Mouse (Mus musculus) kidney, postnatal 36 days (tissue): ENCODE data around the gene Chst2.

Experiments
- DNase-seq, 2 experiments: peaks; one replicate each; pipeline ENCODE4 v3.0.0; 2021 to 2022; ENCODE audit warnings: mixed read lengths in 2 of 2

The Chst2 gene

DNA sequence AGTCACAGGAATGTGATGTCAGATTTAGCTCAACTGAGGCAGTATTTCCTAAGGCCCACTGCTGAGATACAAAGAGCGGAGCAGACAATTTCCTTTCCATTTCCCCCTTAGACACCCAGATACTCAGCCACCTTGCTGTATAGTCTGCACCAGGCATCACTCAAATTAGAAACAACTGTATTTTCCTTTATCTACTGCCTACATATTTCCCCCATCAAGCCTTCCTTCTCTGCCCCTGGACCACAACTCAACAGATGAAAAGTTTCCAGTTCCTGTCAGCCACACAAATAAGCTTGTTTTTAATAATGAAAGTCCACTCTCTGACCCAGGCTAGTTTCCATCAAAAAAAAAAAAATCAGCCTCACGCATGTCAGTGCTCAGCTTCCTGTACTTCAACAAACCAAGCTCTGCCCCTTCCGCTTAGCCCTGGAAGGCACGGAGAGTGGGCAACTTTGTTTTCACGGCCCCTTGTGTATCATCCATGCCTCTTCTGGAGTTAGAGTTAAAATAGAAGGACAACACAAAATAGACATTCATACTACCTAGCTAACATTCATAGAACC, 52.6 kb downstream of the Chst2 start:
- DNase-seq = no peak

DNA sequence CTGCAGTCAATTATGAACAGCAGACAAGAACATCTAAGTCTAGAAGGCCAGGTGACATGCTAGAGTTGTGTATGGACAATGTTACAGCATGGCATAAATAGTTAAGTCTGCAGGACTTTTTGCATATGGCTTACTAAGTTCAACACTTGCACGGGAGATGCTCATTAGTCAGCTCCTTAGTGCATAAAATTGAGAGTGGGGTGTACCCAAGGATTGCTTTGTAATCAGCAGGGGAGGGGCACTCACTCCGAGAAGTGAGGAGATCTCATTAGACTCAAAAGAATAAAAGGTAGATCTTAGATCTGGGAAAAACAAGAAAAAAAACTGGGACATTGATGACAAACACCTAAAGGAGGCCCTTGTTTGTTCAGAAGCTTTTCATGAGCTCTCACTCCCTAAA, 54.6 kb downstream of the Chst2 start:
- DNase-seq = no peak

DNA sequence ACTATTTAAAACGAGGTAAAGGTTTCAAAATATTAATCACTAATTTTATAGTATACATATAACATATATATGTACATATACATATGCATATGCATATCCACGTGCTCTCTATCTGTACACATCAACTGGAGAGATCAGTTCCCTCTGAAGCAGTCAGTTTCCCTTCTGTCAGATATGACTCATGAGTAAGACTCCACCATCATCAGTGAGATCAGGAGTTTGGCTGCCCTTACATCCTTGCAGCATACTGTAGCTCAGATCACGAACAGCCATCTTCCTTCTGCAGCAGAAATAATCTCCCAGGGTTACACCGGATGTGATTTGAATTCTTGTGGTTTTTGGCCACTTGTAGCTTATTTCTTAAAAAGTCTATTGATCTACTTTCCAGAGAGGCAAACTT, 56.0 kb downstream of the Chst2 start:
- DNase-seq = no peak
